Mouse (Mus musculus): ENCODE results near the gene Hsd17b12.

GRCm38 (mm10) chr2:94138469-94139390, 19.0 kb downstream of the Hsd17b12 start:
- TF ChIP-seq GATA1 (IDR thresholded peaks at IDR 0.05; ENCODE audit: borderline replicate concordance, low read length) (no peak), FLI1 (IDR thresholded peaks at IDR 0.05; ENCODE audit: low read length) (no peak)
